Mouse (Mus musculus): Measurements from ENCODE around the gene Spdef. TPM values are rescaled to one million over a fixed set of nuclear protein-coding genes. Genes with fewer than 3 reads are reported as not detected.
A peak's percentile ranks its signal among the peaks of the same experiment; 100 is the strongest.

The Spdef gene
- polyA plus RNA-seq (2012; rRNA removed) = 57.1 and 68.0 TPM in 2 replicates

- no peak for DNase-seq (ENCODE audit: low read depth, low spot score)
- WGBS = 41% methylated on average over 10 of the region's 10 CpGs
These were observed at the start of gene Spdef for GRCm38 (mm10) chr17:27728770-27729169. TSS of gene Spdef (minus strand) at chr17:27728955.

- WGBS = 21% methylated on average over 6 of the region's 6 CpGs
These were observed 49.1 kb upstream of the Spdef start for GRCm38 (mm10) chr17:27777823-27778222.

GRCm38 (mm10) chr17:27774198-27774597 lies 45.4 kb upstream of the Spdef start:
- DNase-seq (ENCODE audit: low read depth, low spot score) = no peak
- WGBS = 89% methylated on average over 3 of the region's 3 CpGs

More at GRCm38 (mm10) chr17:27777823-27778222, 49.1 kb upstream of the Spdef start:
- DNase-seq (ENCODE audit: low read depth, low spot score) = no peak

GRCm38 (mm10) chr17:27771616-27772015 lies 42.9 kb upstream of the Spdef start:
- 91% methylated on average over 6 of the region's 6 CpGs for whole genome bisulfite sequencing
- DNase-seq (ENCODE audit: low read depth, low spot score) = no peak

- WGBS = 77% methylated on average over 8 of the region's 8 CpGs
- DNase-seq (ENCODE audit: low read depth, low spot score) = no peak
These were observed 40.2 kb upstream of the Spdef start for GRCm38 (mm10) chr17:27768817-27769542.

- no peak for DNase-seq (ENCODE audit: low read depth, low spot score)
- WGBS = 89% methylated on average over 12 of the region's 12 CpGs
These were observed 38.8 kb upstream of the Spdef start for GRCm38 (mm10) chr17:27767543-27767942.

- WGBS = 88% methylated on average over 5 of the region's 5 CpGs
- DNase-seq (ENCODE audit: low read depth, low spot score) = no peak
These were observed 38.4 kb upstream of the Spdef start for GRCm38 (mm10) chr17:27767120-27767519.

- WGBS = 95% methylated on average over 6 of the region's 6 CpGs
- no peak for DNase-seq (ENCODE audit: low read depth, low spot score)
These were observed 36.3 kb upstream of the Spdef start for GRCm38 (mm10) chr17:27765066-27765465.

- WGBS = 94% methylated on average over 2 of the region's 2 CpGs
- DNase-seq (ENCODE audit: low read depth, low spot score) = no peak
These were observed 35.7 kb upstream of the Spdef start for GRCm38 (mm10) chr17:27764453-27764852.

GRCm38 (mm10) chr17:27762884-27763283 lies 34.1 kb upstream of the Spdef start:
- 92% methylated on average over 11 of the region's 11 CpGs for WGBS
- no peak for DNase-seq (ENCODE audit: low read depth, low spot score)

- 28% methylated on average over 9 of the region's 9 CpGs for WGBS
- DNase-seq (ENCODE audit: low read depth, low spot score) = peak; percentile 39
These were observed 33.0 kb upstream of the Spdef start for GRCm38 (mm10) chr17:27761639-27762336.

GRCm38 (mm10) chr17:27760169-27760568 lies 31.4 kb upstream of the Spdef start:
- no peak for DNase-seq (ENCODE audit: low read depth, low spot score)
- 36% methylated on average over 6 of the region's 6 CpGs for WGBS

- DNase-seq (ENCODE audit: low read depth, low spot score) = no peak
- WGBS = 85% methylated on average over 8 of the region's 8 CpGs
These were observed 22.8 kb upstream of the Spdef start for GRCm38 (mm10) chr17:27751314-27752202.

- no peak for DNase-seq (ENCODE audit: low read depth, low spot score)
- WGBS = 90% methylated on average over 6 of the region's 6 CpGs
These were observed 21.7 kb upstream of the Spdef start for GRCm38 (mm10) chr17:27750451-27750942.

GRCm38 (mm10) chr17:27748123-27748522 lies 19.4 kb upstream of the Spdef start:
- DNase-seq (ENCODE audit: low read depth, low spot score) = no peak
- WGBS = 82% methylated on average over 2 of the region's 2 CpGs

GRCm38 (mm10) chr17:27746446-27746845 lies 17.7 kb upstream of the Spdef start:
- no peak for DNase-seq (ENCODE audit: low read depth, low spot score)
- WGBS = 67% methylated on average over 4 of the region's 4 CpGs

GRCm38 (mm10) chr17:27740961-27741360 lies 12.2 kb upstream of the Spdef start:
- DNase-seq (ENCODE audit: low read depth, low spot score) = no peak
- 70% methylated on average over 6 of the region's 6 CpGs for WGBS

GRCm38 (mm10) chr17:27734344-27735073 lies 5.8 kb upstream of the Spdef start:
- DNase-seq (ENCODE audit: low read depth, low spot score) = no peak
- WGBS = 17% methylated on average over 12 of the region's 13 CpGs

- 84% methylated on average over 3 of the region's 3 CpGs for WGBS
- DNase-seq (ENCODE audit: low read depth, low spot score) = no peak
These were observed 3.9 kb upstream of the Spdef start for GRCm38 (mm10) chr17:27732694-27733093.
